Mouse (Mus musculus): ENCODE data around the gene Tspan32.

Tspan32 gene

DNA sequence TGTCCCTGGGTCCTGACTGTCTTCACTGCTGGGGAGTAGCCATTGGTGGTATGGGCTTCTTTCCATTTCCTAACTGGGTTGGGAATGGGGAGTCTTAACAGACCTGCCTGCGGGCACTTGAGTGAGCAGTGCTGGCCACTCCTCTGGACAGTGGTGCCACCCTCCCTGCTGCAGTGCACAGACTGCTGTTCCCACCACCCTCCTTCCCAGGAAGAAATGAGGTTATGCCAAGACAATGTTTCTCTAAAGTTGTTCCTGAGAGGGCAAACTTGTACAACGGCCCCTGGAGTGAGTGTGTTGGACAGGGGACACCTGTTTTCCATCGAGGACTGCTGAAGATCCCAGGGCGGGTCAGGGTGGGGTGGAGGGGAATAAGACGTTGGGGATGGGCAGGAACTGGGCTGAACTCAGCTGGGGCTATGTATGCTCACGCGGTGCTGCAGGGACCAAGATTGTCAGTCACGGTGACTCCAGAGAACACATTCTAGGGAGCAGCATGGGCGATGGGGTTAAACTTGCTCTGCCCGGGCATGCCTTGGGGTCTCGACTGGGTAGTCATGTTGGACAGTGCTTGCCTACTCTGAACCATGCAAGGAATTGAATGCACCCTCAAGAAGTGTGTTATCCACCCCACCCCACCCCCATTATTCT lies 49.2 kb downstream of the Tspan32 start:
- DNase-seq (ENCODE audit: low read depth, low spot score): no peak

DNA sequence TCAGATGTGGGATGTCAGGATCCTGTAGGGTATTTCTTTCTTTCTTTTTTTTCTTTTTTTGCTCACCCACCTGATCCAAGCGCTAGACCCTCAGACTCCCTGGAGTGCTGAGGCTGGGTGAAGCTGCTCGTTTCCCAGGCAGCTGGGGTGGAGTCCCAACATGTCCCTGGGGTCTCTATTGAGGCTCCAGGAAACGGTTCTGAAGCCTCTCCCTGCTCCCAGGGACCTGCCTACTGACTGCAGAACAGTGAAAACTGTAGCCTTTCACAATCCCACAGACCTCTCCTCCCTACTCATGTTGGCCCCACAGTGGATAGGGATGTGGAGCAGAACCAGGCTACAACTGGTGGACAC lies 49.7 kb downstream of the Tspan32 start:
- DNase-seq (ENCODE audit: low read depth, low spot score): no peak

DNA sequence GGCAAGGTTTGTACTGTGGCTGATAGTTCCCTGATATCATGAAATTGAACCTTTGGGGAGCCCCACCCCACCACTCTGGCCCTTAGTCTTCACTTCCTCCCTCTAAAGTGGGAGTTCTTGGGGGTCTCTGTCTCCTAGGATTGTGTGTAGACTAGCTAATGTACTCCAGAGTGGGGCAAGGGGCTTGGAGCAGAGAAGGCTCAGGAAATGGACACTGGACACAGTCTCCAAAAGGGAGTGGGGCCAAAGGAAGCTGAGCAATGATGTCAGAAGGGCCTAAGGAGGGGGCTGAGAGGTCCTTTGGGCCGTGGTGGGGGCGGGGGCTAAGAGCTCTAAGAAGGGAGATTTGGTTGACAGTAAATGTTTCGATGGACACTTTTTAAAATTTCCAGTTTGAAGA lies 50.2 kb downstream of the Tspan32 start:
- no peak for DNase-seq (ENCODE audit: low read depth, low spot score)

DNA sequence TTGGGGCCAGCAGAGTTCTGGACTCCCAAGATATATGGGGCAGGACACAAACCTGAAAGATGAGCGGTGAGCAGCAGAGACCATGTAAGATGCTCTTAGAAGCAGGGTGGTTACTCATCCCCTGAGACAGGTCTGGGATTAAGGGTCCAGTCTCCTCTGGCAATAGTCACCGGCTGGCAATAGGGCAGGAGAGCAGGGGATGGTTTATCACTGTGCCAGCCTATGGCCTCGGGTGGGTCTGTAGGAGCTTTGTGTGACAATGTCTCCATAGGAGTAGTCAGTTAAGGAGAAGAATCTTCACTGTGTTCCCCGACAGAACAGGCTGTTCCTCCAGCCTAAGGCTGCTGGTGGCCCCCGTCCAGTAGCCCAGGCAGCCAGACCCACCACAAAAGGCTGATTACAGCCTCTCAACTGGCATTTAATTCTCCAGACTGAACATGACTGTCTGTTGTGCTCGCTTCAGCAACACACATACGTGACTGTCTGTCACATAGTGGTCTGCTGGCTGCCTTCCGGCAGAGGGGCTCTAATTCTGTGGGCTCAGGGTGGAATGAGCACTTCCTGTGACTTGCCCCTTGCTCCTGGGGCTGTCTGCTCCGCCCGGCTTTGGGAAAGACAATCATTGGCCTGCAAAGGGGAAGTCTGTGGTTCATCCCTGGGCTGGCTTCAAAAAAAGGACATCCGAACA lies 50.8 kb downstream of the Tspan32 start:
- DNase-seq (ENCODE audit: low read depth, low spot score): no peak

DNA sequence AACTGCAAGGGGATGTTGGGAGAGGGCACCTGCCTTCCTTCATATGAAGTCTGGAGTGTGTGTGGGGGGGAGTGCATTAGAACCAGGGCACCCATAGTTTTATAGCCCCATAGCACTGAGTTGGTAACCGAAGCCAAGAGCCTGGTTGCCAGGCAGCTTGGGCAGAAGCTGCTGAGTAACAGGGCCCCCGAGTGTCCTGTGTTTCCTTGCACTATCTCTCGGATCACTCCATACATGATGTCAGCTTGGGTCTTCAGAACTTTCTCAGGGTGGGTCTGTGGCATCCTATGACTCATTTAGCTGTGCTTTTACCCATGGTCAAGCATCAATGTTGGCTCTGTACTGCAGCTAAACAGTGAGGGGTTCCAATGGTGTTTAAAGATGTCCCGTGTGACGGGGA lies 52.2 kb downstream of the Tspan32 start:
- DNase-seq (ENCODE audit: low read depth, low spot score): no peak

DNA sequence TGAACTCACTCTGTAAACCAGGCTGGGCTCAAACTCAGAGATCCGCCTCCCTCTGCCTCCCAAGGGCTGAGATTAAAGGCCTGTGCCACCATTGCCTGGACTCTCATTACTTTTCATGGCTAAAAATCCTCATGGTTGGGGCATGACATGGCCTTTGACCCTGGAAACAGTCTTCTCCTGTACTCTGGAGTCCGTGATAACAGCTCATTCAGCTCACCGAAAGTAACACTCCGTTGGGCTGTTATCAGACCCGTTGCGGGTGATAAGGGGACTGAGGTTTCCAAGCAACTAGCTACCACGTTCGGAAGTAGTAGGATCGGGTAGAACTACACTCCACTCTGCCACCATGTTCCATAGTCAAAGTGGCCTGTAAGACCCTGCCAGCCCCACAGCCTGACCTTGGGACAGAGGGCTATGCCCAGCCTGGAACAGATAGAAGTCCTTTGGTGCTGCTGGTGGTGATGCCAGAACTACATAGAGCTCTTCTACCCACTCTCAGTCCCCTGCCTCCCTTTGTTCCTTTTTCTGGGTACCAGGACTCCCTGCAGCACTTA lies 52.9 kb downstream of the Tspan32 start:
- DNase-seq (ENCODE audit: low read depth, low spot score): no peak

DNA sequence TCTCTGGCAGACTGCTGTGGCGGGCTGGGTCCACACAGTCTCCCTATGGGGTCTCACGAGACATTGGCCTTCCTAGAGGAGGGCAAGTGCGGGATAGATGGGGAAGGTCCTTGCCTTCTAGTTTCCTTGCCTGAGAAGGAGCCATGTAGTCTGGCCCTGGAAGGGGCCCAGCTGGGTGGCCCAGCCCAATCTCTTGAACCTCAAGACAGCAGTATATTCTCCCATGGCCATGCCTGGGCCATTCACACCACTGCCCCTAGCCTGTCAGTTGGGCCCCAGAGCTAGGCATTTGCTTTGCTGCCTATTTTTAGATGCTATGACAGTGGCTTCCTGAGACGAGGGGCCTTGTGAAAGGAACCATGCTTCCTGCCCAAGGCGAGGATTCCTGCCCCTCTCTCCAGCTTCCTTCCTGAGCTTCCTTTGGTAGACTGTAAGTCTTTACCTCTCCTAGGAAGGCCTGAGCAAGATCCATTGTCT lies 53.4 kb downstream of the Tspan32 start:
- no peak for DNase-seq (ENCODE audit: low read depth, low spot score)

DNA sequence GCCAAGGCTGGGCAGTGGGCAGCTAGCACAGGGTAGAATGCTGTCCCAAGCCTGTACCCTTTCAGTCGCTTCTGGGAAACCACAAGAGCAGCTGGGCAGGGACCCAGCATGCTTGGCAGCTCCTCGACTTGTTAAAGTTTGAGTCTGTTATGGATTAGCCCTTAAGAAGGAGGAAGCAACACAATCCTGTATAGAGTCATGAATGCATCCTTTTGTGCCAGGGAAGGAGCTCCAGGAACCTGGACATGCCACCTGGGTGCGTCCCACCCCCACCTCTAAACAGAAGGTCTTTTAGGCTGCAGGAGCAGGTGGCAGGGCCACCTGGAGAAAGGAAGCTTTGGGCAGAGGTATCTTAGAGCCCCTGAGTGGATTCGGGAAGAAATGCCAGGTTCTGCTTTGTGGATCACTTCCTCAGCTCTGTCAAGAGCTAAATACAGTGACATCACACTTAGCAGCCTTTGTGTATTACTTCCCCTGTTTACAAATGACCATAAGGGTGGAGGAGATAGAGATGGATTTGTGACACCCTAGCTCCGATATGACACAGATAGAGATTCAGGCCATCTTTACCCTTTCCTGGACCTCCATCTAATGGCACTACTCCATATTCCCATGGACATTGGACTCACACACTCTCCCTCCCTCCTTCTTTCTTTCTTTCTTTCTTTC lies 54.5 kb downstream of the Tspan32 start:
- DNase-seq (ENCODE audit: low read depth, low spot score): no peak

DNA sequence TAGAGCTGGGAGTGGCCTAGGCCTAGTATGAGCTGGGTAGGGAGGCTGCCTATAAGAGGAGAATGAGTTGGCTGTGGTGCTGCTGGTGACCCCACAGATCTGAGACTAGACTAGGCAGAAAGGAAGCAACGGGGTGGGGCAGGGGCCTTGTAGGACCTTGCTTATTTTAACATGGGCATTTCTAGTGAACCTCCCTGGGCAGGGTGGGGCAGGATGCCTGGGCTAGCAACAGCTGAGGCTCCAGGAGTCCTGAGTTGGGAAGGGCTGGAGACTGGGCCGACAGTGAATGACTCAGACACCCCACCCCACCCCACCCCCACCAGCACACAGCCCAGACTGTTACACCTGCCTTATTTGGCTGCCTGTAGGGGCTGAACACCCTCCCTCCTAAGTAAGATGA lies 57.9 kb downstream of the Tspan32 start:
- no peak for DNase-seq (ENCODE audit: low read depth, low spot score)

DNA sequence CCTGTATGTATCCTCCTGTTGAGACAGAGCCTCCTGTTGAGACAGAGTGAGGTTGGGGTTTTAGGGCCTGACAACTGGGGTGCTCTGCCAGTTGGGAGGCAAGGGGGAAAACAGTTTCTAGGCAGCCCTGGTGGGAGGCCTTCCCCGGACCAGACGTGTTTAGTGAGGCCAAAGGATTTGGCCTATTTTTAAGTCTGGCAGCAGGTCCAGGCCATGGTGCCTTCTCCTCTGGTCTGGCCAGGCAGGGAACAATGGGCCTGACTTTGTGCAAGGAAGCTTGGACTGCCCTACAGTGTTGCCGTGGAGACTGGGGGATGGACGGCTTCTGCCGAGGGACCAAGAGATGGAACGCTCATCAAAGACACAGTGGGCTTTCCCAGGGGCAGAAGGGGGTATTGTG lies 59.4 kb downstream of the Tspan32 start:
- DNase-seq (ENCODE audit: low read depth, low spot score): no peak

DNA sequence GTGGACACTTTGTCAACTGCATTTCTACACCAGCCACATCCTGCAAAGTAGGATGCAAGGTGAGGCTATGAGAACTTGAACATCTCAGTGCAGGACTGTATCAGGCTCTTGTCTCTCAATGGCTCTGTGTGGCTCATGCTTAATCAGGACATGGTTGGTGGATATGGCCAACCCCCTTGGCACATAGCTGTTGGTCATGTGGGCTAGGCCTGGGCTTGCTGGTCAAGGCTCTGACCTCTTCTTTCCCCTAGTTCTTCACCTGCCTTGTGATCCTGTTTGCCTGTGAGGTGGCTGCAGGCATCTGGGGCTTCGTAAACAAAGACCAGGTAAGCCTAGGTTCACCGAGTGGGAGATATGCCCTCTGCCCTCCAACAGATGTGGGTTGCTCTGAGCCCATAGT lies 60.8 kb downstream of the Tspan32 start:
- no peak for DNase-seq (ENCODE audit: low read depth, low spot score)

DNA sequence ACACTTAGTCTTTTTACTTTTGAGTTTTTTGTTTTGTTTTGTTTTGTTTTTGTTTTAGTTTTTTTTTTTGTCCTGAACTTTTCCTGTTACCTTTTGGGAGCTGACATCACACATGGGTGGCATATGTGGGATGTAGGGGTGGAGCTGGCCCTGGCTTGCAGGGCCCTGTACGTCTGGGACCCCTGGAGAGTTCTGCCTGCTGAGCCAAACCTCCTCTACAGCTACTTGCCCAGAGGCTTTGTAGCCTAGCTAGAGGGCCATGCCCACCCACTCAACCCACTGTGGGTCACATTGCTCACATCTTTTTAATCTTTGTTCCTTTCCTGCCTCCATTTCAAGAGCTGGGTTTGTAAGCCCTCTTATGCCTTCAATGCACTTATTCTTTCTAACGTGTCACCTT lies 62.6 kb downstream of the Tspan32 start:
- no peak for DNase-seq (ENCODE audit: low read depth, low spot score)

DNA sequence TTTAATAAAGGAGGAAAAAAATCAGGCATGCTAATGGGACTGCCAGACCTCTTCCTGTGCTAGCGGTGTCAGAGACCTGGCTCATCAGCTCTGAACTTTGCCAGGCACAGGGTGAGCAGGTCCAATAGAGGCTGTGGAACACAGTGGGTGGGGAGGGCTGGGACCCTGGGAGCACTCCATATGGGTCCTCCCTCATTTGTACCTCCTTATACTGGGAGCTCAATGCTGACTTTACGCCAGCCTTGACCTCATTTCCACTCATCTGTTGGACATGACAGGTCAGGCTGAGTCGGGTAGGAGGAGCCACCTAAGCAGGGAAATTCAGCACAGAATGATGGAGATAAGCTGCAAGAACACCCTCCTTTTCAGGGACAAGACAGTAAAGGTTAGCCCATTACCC lies 63.1 kb downstream of the Tspan32 start:
- DNase-seq (ENCODE audit: low read depth, low spot score): no peak

DNA sequence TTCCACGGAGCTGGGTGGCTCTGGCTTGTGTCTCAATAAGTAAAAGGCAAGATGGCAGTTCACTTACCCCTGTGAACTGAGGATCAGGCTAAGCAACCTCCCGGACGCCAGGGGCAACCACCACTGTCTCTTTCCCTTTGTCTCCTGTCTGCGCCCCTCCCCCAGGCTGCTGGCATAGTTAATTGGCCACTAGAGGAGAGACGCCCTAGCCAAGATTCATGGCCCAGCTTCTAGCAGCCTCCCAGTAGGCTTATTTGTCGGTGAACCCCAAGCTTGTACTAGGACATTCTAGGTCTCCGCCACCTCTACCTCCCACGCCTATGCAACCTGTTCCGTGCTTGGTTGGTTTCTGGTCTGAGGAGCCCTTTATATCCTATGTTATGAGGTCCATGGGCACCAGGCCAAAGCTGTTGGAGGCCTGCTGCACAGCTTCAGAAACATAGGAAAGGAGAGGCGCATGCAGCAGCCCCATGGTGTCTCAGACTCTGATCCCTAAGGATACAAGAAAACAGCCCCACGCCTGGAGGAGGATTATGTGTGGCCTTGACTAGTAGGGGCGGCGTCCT lies 63.6 kb downstream of the Tspan32 start:
- no peak for DNase-seq (ENCODE audit: low read depth, low spot score)

DNA sequence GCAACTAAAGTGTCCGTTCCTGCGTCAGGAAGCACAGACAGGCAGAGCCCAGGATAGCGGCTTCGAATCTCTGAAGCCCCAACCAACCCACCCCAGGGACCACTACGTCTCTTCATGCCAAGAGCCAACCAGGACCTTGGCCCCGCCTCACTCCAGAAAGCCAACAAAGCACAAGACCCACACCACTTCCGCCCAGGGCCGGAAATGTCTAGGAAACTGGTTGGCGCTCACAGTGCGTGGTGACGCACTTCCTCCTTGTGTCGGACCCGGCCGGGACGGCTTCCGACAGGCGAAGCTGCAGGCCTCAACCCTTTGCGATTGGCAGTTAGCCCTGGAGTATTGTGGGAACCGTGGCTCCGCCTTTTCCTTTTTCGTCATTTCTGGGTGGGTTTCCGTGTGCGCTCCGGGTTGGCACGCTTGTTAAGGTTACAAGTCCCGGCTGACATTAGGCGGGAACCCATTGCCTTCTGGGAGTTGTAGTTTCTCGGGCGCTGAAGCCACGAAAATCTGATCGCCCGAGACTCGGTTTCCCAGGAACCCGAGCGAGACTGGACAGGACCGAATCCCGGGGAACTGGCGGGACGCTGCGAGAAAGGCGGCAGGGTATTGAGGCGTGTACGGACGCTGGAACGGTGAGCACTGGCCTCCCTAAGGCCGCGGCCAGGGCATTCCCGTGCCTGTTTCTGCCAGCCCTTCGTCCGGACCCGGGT lies 64.2 kb downstream of the Tspan32 start, which contains the start of gene Tssc4:
TSS of gene Tssc4 (plus strand) at position 368 of the 710 bp plus-strand sequence.
- peak; percentile 99 for DNase-seq (ENCODE audit: low read depth, low spot score)
